15 mouse cellular contexts compared by ENCODE assay signal in genomic region chr2:123064648-123065047, GRCm38 (mm10).
DNase-seq lines count a peak whose midpoint lies in the region; ATAC-seq lines count a peak whose summit lies in the region.
"Had no signal": no experiment of that assay in that cellular context is flagged by ENCODE, and none has a peak within 500 bp of the region (broad histone marks: within the 10 kb centered on the region; RNA-seq: fewer than 3 reads in every experiment).

No protein-coding gene starts in this region.

- peak; percentile 39 to 77 for DNase-seq in adrenal gland, adult (ENCODE audit: inconsistent age in 2 of 2, low spot score in 1 of 2)
- no peak for DNase-seq in adrenal gland, postnatal 4 days (ENCODE audit: low spot score in 2 of 2)
- DNase-seq in heart, postnatal 14 days: peak; percentile 3 to 19
- no peak for DNase-seq in heart, adult 8-10 months (ENCODE audit: low spot score)
- peak; percentile 45 for DNase-seq in adrenal gland, adult 2 months
- DNase-seq in adrenal gland, postnatal 25 days: peak; percentile 36
- no peak for DNase-seq in left cerebral cortex, adult 18-20 months (ENCODE audit: low spot score in 2 of 2)
- DNase-seq: B cell, adult 2 months; gastrocnemius, adult 2 months had no signal

- intact Hi-C loops in heart, postnatal 14 days (cut with DNase I): no loop called here

- no peak for ATAC-seq in erythroid progenitor cell, adult 5-6 weeks (replicated peaks; ENCODE audit: low FRiP score, poor library complexity, severe bottlenecking)
- ATAC-seq: CD4-positive, CD25-positive, alpha-beta regulatory T cell, adult 4 months; forebrain, embryonic 14.5 days; hindbrain, embryonic 16.5 days; inflammation-experienced regulatory T-cells, adult 6 months; intestine, postnatal 0 days had no signal

Comparison
In these comparisons a context has a peak if more than half of its experiments do, and no peak if none do; other contexts are left out.
1. DNase-seq: peak in adrenal gland, adult (2 of 2), heart, postnatal 14 days (2 of 2), adrenal gland, adult 2 months (single experiment) and adrenal gland, postnatal 25 days (single experiment); none in adrenal gland, postnatal 4 days (0 of 2), heart, adult 8-10 months (single experiment) and left cerebral cortex, adult 18-20 months (0 of 2).